Mouse (Mus musculus) testis, adult 2 months (tissue): ENCODE data around the gene Fndc3a.

ENCODE experiments used
- CTCF ChIP-seq: fragments of 200-500 bp; IDR thresholded peaks from 2 replicates; pipeline ENCODE4 v1.5.1; 2012; ENCODE audit warnings: low read depth, mild to moderate bottlenecking, inconsistent platforms, low read length, moderate library complexity; ENCODE audit not compliant: control insufficient read depth, insufficient read depth, insufficient replicate concordance
- POLR2A ChIP-seq: fragments of 200-500 bp; IDR thresholded peaks from 2 replicates; pipeline ENCODE4 v1.6.1; 2012; ENCODE audit warnings: low read depth, mild to moderate bottlenecking, inconsistent platforms, low read length, moderate library complexity; ENCODE audit not compliant: control insufficient read depth

DNA sequence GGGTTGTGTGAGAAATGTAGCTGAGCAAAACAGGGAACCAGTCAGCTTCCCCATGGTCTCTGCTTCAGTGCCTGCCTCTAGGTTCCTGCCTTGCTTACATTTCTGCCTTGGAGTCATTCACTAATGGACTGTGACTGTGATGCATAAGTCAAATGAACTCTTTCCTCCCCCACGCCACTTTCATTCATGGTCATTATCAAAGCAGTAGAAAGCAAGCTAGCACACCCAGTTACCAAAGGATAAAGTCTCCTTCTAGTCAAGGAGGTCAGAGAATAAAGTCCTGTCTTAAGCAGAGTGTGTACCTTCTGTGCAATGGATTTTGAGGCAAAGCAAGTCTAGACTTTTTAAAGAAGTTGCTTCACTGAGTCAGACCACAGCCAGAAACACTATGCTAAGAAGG is 182.7 kb downstream of the Fndc3a start:
- TF ChIP-seq CTCF (no peak), POLR2A (no peak)
